Mouse (Mus musculus): Measurements from ENCODE around the gene Praf2.
"Not testable (repeated sequence)": the region's sequence is repeated elsewhere in the genome, so short reads cannot be mapped to it uniquely, and the experiment has no call there.

Gene Praf2

DNA sequence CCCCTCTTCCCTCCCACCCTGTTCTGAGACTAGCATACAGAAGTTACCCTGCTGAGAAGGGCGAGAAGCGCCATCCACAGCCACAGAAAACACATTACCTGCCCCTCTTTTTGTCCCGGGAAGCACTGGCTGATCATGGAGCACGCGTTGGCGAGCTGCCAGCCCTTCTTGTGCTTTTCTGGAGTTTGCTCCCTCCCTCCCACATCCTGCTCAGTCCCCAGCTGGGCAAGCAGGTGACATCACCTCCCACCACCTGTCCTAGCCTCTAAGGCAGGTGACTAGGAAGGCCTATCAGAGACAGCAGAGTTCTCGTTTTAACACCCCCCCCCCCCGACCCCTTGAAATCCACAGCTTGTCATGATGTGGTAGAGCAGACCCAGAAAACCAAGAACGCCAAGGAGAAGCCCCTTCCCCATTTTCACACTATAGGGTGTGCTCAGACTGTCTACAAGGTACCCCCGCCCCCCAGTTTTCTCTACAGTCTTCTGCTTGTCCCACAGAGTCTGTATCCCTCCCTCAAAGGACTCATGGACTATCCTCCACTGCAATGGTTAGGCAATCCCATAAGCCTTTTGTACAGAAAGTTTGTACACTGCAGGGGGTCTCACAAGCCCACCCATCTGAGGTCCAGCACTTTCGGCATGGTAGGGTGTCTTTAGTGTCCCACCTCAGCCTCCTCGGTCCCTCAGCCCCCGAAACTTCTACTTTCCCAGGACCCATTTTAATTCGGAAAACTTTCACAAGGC is 11.3 kb downstream of the Praf2 start:
- in situ Hi-C loops (cut with MseI, MboI) = no loop called here

DNA sequence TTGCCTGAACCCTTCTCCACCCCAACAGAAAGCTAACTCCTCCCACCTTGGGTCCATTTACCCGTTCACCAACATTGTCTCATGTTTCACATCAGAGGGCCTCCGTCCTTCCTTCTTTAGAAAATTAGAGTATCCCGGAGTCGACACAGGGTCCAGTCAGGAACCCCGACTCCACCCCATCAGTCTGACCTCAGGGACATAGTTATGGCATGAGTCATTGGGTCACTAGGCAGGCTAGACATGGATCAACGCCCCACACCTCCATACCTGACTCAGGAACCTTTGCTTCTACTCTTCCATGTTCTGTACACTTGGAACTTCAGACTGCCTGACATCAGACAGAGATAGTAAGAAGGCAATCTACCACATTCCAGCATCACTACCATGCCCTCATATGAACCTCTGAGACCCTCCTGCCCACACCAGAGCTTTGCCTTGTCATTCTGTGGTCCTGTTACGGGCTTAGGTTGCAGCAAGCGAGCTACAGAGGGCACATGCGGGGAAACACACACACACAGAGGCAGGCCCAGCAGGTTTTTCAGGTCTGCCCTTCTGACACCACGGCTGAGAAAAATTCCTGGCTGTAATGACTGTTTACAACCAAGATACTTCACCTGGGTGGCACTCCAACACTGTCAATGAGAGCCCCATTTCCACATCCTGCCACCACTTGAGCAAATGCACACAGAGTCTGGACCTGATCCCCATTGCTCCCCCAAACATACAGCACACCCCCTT is 12.0 kb downstream of the Praf2 start:
- in situ Hi-C loops (cut with MseI, MboI) = no loop called here

DNA sequence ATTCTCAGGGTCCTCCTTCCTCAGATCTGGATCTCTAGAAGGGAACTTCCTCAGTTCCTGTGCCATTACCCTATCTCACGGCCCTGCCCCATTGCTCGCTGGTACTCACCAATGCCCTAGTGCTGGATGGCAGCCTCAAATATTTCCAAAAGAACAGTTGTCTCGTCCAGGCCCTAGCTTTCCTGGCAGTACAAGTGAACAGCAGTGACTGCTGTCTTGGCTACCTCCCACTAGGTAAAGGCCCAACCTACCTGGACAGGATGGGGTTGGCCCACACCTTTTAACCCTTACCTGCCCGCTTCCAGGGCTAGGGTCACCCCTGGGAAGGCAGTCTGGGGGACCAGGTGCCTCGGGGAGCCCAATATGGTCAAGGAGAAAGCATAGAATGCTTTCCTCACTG is 12.9 kb downstream of the Praf2 start:
- in situ Hi-C loops (cut with MseI, MboI) = no loop called here

DNA sequence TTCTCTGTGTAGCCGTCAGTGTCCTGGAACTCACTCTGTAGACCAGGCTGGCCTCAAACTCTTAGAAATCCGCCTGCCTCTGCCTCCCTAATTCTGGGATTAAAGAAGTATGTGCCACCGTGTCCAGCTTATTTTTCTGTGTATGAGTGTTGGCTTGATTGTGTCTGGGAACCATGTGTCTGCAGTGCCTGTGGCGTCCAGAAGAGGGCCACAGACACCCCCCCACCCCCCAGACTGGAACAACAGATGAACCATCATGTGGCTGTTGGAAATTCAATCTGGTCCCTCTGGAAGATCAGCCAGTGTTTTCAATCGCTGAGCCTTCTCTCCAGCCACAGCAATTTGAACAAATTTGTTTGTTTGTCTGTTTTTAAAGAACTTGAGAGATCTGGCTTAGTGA is 15.2 kb downstream of the Praf2 start:
- in situ Hi-C loops (cut with MseI, MboI) = no loop called here

DNA sequence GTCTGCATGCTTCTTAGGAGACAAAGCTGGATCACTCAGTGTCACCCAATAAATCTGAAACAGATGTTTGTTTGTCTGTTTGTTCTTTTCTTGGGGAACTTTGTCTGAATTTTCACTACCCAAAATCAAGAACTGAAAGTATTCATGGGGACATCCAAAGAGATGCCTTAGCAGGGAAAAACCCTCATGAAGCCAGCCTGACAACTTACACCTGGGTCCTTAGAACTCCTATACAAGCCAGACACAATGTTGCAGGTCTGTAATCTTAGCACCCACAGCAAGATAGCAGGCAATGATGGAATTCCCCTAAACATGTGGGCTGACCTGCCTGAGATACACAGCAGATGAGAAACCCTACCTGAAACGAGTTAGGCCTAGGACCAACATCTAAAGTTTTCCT is 16.7 kb downstream of the Praf2 start:
- in situ Hi-C loops (cut with MseI, MboI) = no loop called here

DNA sequence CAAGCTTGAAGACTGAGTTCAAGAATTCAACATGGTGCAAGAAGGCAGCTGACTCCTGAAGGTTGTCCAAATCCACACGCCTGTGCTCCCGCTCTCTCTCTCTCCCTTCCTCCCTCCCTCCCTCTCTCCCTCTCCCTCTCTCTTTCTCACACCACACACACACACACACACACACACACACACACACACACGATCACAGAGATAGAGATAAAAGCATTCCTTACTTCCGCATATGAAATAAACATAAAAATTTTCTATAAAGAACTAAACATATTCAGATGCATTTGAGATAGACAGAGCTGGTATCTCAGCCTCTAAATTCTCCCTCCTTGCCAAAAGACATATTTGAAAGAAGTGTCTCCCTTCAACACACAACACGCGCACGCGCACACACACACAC is 17.2 kb downstream of the Praf2 start:
- in situ Hi-C loops (cut with MseI, MboI) = no loop called here

DNA sequence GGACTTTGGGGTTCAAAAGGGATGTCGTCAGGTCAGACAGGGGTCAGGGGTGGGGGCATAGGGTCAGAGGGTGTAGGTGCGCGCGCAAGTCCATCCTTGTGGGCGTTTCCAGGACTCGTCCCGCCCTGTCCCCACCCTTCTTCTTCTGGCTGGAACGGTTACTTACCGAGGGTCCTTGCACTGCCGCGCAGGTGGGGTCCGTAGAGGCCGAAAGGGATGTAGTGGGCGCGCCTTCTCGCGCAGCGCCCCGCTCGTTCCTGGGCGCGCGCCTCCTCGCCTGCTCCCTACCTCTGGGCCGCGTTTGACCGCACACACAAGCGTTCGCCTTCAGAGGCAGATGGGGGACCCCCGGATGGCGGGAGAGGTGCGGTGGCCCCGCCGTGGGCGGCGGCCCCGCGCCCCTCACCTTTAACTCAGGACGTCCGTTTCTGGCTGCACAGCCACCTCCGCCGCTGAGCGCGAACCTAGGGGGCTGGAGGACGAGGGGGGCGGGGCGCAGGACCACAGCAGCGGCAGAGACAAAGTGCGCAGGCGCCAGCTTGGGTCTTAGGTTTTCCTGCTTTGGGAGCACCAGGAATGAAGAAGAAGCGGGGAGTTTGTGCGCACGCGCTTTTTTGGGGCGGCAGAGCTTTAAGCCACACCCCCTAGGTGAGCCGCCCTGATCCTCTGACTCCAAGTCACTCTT is 22.3 kb downstream of the Praf2 start, which contains the start of gene Ccdc120:
Gene Ccdc120, minus strand, starts transcription at position 474 of the 685 bp plus-strand sequence.
- in situ Hi-C loops (cut with MseI, MboI) = no loop called here

DNA sequence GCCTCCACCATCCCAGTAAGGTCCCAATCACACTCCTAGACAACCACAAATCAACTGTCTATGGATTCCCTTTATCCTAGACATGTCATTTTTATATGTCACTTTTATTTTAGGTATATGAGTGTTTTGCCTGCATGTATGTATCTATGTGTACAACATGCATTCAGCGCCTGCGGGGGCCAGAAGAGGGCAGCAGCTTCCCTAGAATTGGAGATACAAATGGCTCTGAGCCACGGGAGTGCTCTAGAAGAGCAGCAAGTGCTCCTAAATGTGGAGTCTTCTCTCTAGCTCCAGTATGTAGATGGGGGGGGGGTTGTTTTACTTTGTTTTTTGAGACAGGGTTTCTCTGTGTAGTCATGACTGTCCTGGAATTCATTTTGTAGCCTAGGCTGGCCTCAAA is 25.4 kb downstream of the Praf2 start:
- in situ Hi-C loops (cut with MseI, MboI) = not testable (repeated sequence)

DNA sequence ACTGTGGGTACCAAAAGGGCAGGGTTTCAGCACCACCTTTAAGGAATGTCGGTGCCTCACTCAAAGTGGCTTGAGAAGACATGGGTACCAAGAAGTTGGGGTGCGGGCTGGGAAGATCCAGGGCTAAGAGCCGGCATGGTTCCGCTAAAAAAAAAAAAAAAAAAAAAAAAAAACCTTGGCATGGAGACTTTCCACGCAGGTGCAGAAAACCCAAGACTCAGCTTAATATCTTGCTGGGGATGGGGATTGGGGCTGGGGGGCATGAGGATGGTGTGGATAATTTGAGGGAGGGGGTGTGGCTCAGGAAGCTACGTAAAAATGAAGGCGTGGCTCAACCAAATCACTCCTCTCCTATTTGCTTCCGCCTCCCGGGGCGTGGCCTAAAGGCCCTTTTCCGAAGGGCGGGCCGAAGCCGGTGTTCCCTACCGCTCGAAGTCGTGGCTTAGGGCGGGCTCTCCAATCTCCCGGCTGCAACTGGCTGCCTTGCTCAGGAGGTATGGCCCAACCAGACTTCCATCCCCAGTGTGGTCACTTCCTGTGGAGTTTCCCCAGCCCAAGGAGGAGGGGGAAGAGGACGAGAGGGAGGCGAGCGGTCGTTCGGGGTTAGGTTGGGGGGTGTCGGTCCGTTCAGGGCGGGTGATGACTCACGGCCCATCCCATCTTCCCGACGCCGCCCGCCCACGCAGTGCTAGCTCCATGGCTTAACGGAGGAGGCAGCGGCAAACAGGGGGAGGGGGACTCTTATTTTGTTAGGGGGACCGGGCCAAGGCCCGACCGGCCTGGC is 34.1 kb downstream of the Praf2 start, which contains the start of gene Tfe3:
Gene Tfe3, plus strand, starts transcription at position 424 of the 784 bp plus-strand sequence.
- in situ Hi-C loops (cut with MseI, MboI) = no loop called here

DNA sequence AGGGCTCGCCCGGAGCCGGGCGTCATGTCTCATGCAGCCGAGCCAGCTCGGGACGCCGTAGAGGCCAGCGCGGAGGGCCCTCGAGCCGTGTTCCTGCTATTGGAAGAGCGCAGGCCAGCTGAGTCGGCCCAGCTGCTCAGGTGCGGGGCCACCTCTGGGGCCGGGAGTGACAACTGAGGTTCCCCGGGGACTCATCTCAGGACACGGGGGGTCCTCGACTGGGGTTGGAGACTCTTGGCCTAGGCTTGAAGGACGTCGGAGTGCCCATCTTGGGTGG is 34.6 kb downstream of the Praf2 start:
- in situ Hi-C loops (cut with MseI, MboI) = no loop called here

DNA sequence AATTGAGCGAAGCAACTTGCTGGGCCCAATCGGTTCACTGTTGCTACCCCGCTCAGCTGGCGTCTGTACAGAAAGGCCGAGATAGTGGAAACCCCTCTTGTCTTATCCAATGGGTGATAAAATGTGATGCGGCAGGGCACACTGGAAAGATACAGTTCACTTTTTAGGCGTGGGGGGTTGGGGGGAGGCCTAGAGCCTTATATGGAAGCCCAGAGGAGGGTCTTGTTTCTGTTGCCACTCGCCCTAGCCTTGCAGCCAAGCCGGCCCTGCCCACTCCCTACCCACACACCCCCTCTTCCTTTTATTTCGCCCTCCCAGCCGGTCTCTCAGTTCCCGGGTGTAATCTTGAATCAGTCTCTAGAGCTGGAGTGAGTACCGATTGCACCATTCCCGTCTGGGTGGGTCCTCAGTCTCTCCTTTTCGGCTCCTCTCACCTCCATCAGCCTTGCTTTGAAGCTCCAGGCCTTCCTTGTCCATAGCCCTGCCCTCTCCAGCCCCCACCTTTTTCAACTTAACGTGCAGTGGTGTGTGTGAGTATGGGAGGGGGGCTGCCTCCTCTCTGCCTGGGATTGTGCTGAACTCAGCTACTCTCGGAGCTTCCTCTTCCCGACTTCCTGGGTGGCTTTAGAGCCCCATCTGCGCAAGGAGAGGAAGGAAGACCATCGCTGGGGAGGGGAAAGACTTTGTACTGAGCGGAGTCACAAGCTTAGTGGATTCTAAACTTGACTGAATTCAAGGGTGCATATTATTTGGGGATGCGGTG is 35.6 kb downstream of the Praf2 start:
- in situ Hi-C loops (cut with MseI, MboI) = no loop called here

DNA sequence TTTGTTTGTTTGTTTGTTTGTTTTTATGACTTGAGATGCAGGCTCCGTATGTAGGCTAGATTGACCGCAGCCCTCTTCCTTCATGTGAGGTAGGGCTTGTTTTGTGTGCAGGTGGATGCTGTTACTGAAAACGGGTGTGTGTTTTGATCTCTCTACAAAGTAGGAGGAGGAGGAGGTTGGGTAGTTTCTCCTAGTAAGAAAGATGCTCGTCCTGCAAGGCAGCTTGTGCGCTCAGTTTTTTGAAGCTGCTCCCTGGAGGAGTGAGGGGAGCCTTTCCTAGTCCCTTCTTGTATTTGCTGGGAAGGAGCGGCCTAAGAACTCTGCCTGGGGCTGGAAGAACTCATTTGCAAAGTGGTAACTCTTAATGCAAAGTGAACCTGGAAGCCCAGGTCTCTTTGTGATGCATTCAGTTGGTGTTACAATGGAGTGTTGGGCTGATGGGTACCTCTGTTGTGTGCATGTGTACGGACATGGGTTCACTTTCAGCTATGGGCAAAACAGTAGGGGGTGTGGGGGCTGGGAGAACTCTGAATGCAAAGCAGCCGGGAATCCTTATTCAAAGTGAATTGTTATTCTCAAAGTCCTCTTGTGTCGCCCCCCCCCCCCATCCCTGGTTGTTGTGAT is 36.5 kb downstream of the Praf2 start:
- in situ Hi-C loops (cut with MseI, MboI) = no loop called here

DNA sequence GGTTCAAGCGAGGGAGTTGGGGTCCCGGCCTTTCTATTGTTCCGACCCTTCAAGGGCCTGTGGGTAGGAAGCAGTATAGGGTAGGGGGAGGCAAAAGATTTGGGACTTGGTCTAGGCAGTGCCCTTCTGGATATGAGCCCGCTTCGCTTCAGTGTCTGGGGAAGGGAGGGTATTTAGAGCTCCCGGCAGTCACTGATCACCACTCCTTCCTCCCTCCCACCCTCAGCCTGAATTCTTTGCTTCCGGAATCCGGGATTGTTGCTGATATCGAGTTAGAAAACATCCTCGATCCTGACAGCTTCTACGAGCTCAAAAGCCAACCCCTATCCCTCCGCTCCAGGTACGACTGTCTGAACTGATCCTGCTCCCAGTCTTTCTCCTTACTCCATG is 37.0 kb downstream of the Praf2 start:
- in situ Hi-C loops (cut with MseI, MboI) = no loop called here

DNA sequence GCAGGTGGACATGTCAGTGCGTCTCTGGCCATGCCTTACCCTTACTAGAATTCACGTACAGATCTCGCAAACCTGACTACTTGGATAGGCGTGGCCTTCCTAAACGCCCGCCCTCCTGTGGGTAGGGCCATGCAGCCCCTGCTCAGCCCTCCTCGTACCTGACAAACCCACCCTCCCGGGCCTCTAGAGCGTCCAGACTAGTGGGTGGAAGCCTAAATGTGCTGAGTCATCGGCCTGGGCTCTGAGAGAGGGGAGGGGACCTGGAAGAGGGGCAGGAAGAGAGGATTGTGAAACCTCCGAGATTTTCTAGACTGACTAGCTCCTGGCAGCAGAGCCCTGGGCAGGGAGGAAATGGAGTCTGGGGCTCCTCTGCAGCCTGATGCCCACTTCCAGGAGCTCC is 37.5 kb downstream of the Praf2 start:
- in situ Hi-C loops (cut with MseI, MboI) = no loop called here

DNA sequence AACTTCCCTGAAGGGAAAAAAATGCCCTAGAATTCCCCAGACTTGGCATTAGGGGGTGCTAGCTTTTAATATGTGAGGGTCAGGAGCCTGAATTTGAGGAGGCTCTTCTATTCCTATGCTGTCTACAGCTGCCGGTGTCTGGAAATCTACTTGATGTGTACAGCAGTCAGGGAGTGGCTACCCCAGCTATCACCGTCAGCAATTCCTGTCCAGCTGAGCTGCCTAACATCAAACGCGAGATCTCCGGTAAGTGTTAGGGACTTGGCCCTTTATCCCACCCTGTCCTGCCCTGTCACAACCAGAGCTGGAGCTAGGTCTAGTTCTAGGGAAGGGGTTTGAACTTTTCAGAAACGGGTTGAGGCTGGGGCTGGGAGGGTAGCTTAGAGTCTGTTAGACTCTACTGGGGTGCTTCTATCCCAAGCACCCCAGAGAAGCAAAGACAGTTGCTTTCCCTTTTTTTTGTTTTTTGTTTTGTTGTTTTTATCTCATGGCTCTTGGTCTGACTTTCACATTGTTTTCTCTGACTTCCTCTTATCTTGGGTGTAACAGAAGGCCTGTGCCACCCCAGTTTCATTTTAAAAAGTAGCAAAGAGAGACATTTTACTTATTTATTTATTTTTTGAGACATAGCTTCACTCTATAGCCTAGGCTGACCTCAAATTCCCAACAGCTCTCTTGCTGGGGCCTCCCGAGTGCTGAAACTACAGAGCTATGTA is 41.2 kb downstream of the Praf2 start:
- in situ Hi-C loops (cut with MseI, MboI) = no loop called here

DNA sequence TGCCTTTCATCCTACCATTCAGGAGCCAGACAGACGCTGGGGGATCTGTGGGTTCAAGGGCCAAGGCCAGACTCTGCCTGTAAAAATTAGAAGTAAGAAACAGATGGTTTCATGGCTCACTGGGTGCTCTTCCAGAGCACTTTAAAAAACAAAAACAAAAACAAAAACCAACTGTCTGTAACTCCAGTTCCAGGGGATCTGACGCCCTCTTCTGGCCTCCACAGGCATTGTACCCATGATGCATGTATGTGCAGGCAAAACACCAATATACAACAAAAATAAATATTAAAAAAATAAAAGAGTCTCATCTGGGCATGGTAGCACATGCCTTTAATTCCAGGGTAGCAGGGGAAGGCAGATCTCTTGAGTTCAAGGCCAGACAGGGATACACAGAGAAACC is 44.5 kb downstream of the Praf2 start:
- in situ Hi-C loops (cut with MseI, MboI) = no loop called here

DNA sequence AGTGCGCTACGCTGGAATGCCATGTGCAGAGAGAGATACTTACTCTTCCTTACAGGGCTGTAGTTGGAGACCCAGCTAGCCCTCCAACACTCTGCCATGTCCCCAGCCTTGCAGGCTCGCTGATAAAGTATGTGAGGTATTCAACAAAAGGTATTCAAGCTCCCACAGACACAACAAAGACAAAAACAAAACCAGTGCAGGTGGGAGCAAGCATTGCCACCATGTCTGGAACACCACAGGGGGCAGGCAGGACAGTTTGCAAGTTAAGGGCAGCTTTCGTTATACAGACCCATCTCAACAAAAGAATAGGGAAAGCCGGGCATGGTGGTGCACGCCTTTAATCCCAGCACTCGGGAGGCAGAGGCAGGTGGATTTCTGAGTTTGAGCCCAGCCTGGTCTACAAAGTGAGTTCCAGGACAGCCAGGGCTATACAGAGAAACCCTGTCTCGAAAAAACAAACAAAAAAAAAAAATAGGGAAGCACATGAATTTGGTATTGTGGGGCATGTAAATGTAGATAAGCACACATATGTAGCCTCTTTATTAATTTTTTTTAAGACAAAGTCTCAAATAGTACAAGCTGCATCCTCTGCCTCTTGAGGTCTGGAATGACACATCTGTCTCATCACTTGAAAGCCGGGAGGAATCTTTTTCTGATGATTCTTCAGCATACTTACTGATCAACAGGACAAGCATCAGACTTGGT is 47.4 kb downstream of the Praf2 start:
- in situ Hi-C loops (cut with MseI, MboI) = no loop called here

DNA sequence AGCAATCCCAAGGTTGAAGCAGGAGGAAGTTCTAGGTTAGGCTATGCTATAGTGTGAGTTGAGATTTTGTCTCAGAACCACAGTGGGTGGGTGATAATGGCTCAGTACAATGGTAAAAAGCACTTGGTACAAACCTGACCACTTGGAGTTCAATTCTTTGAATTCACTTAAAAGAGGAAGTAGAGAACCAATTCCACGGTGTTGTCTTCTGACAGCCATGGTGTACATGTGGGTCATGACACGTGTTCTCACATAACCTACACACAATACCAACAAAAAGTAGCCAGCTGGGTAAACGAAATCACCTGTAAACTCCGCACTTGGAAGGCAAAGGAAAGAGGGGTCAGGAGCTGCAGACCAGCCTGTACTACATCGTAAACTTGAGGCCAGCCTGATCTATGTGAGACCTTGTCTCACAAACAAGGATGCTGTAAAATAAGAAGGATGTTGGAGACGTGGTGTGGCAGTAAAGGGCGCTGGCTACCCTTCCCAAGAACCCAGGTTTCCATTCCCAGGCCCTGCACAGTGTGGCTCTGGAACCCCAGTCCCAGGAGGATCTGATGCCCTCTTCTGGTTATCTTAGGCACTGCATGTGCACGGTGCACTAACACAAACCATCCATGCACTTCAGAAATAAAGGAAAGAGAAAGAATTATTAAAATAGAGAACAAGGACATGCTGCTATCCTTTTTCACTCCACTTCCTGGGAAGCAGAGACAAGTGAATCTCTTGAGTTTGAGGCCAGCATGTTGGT is 48.3 kb downstream of the Praf2 start:
- in situ Hi-C loops (cut with MseI, MboI) = no loop called here
